Mouse (Mus musculus) lung, embryonic 15.5 days (tissue): ENCODE data around the gene Rfc4. TPM values are rescaled to one million over a fixed set of nuclear protein-coding genes. Genes with fewer than 3 reads are reported as not detected.

ENCODE experiments used
- ATAC-seq: fragments of 200-750 bp; cut with Nextera tagmentation; 2 replicates; pipeline ENCODE4 v1.8.0; 2017; ENCODE audit warnings: moderate number of reproducible peaks, borderline replicate concordance; ENCODE audit not compliant: low FRiP score, low TSS enrichment; ENCODE audit errors: extremely low read depth
- H3K27ac ChIP-seq: fragments of 300-500 bp; sonication (generic); 2 replicates; pipeline ENCODE4 v1.5.1; 2015; ENCODE audit warnings: moderate library complexity, mild to moderate bottlenecking, inconsistent platforms
- H3K27me3 ChIP-seq: fragments of 300-500 bp; sonication (generic); 2 replicates; pipeline ENCODE4 v1.6.1; 2015; ENCODE audit warnings: inconsistent platforms
- H3K36me3 ChIP-seq: fragments of 300-500 bp; sonication (generic); 2 replicates; pipeline ENCODE4 v1.6.1; 2015; ENCODE audit warnings: inconsistent platforms
- H3K4me1 ChIP-seq: fragments of 300-500 bp; sonication (generic); 2 replicates; pipeline ENCODE4 v1.6.1; 2015; ENCODE audit warnings: inconsistent platforms
- H3K4me2 ChIP-seq: fragments of 300-500 bp; sonication (generic); 2 replicates; pipeline ENCODE4 v1.6.1; 2015; ENCODE audit warnings: inconsistent platforms, mild to moderate bottlenecking, moderate library complexity
- H3K4me3 ChIP-seq: fragments of 300-500 bp; sonication (generic); 2 replicates; pipeline ENCODE4 v1.5.1; 2015; ENCODE audit warnings: mild to moderate bottlenecking, inconsistent platforms
- H3K9ac ChIP-seq: fragments of 300-500 bp; sonication (generic); 2 replicates; pipeline ENCODE4 v1.6.1; 2015; ENCODE audit warnings: inconsistent platforms
- H3K9me3 ChIP-seq: fragments of 300-500 bp; sonication (generic); 2 replicates; pipeline ENCODE4 v1.6.1; 2016; ENCODE audit warnings: inconsistent platforms
- WGBS: fragments of 180-500 bp; shearing (Covaris S2); methylation state at CpG from one replicate; pipeline ENCODE4 v1.1.7; 2015; 5-methylcytosine and 5-hydroxymethylcytosine counted together
- polyA plus RNA-seq: library from polyadenylated mRNA; unstranded; fragments of >200 nt; fragmentation: Nextera tagmentation; extraction: Ambion mirVana; gene quantifications from 2 replicates; pipeline ENCODE4 v1.2.1, GENCODE M21; 2015

Rfc4 gene
- polyA plus RNA-seq, 1 experiment from 2014 or later = 138 TPM

DNA sequence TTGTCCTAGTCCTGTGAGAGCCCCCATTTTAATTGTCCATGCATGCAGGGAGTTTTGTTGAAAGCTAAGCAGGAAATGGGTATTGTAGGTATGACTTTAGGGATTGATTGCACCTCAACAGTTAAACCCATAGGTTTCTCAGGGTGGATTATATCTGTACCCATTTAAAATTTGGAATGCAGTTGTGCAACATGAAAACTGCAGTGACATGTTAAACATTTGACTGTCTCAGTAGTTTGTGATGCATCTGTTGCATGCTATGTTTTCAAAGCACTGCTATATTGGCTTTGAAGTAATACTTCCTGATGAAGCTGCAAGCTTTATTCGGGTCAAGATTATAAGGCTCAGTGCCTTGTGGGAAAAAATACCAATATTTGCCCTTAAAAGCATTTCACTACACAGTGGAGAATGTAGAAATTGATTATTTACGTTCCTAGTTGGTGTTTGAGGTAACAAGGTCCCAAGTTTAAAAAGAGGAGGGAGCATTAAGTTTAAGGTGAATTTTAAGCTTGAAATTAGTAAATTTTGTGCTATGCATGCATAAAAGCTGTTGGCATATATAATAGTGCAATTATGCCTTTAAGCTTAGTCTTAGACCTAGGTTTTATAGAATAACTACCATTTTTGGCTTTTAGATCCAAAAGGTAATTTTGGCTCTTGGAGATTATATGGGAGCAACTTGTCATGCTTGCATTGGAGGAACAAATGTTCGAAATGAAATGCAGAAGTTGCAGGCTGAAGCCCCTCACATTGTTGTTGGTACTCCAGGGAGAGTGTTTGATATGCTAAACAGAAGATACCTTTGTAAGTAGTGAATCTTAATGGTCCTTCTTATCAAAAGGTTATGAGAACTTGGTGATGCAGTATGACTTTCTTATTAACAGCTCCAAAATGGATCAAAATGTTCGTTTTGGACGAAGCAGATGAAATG, 17.9 kb downstream of the Rfc4 start:
- Histone ChIP-seq H3K27me3 (no peaks in the 10 kb centered on the region), H3K36me3 (peaks cover 55% of the 10 kb centered on the region), H3K27ac (no peak overlapping the region), H3K4me2 (peak overlapping the region; percentile 67), H3K9ac (peak overlapping the region; percentile 100), H3K4me3 (peak overlapping the region; percentile 98), H3K4me1 (peaks cover 38% of the 10 kb centered on the region), H3K9me3 (no peaks in the 10 kb centered on the region)
- ATAC-seq = no peak
- WGBS = 43% methylated on average over 5 of the region's 5 CpGs

DNA sequence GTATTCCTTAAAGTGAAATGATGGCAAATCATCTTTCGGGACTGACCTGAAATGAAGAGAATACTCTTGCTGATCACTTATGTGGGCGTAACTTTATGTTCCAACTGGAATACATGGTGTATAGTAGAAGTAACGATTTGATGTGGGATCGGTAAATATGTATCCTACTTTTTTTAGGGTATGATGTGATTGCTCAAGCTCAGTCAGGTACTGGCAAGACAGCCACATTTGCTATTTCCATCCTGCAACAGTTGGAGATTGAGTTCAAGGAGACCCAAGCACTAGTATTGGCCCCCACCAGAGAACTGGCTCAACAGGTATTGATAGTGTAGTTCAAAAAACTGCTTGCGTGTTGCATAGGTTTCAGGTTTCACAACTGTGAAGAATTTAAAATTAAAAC, 18.6 kb downstream of the Rfc4 start:
- Histone ChIP-seq H3K36me3 (peaks cover 48% of the 10 kb centered on the region), H3K9ac (peak overlapping the region; percentile 100), H3K27ac (peak overlapping the region; percentile 98; the same call in 1 of the 2 replicates), H3K4me3 (peak overlapping the region; percentile 98), H3K4me2 (peak overlapping the region; percentile 67), H3K9me3 (no peaks in the 10 kb centered on the region), H3K4me1 (peaks cover 38% of the 10 kb centered on the region), H3K27me3 (no peaks in the 10 kb centered on the region)
- WGBS = 2% methylated on average over 5 of the region's 5 CpGs
- no peak for ATAC-seq

DNA sequence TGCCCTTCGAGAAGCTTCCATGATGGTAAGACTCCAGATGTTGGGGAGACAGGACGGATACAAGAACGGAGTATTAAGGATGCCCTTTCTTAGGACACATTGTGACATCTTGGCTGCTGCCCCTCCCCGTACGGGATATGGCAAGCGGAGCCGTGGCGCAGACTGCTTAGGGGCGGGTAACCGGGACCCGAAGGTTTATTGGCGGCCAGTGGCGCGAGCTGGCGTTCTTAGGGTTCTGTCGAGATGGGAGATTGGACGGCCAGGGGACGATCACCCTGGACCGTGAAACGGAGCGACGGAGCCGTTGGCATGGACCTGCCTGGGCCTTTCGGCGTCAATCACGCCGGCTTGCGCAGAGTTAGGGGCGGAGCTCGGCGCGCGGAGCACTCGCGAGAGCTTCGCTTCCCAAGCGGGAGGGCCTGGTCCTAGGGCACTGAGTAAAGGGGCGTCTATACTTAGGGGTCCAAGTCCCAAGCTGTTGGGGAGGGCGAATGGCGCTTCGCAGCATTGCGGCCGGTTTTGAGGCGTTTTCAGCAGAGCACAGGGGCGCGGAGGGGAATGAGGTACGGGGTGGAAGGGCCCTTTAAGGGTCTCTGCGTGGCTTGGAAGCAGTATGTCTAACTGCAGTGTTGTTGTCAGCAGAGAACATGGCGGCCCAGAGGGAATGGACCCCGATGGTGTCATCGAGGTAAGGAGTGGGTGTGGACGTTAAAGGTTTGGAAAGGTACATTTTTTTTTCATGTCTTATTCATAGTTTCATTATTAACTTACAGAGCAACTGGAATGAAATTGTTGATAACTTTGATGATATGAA, 19.4 kb downstream of the Rfc4 start:
- Histone ChIP-seq H3K9ac (peak overlapping the region; percentile 100), H3K4me1 (peaks cover 38% of the 10 kb centered on the region), H3K4me2 (peak overlapping the region; percentile 67), H3K9me3 (no peaks in the 10 kb centered on the region), H3K27ac (peak overlapping the region; percentile 98), H3K36me3 (peaks cover 44% of the 10 kb centered on the region), H3K27me3 (no peaks in the 10 kb centered on the region), H3K4me3 (peak overlapping the region; percentile 98)
- WGBS = under 1% methylated on average over 52 of the region's 52 CpGs
- ATAC-seq = peak; percentile 90

DNA sequence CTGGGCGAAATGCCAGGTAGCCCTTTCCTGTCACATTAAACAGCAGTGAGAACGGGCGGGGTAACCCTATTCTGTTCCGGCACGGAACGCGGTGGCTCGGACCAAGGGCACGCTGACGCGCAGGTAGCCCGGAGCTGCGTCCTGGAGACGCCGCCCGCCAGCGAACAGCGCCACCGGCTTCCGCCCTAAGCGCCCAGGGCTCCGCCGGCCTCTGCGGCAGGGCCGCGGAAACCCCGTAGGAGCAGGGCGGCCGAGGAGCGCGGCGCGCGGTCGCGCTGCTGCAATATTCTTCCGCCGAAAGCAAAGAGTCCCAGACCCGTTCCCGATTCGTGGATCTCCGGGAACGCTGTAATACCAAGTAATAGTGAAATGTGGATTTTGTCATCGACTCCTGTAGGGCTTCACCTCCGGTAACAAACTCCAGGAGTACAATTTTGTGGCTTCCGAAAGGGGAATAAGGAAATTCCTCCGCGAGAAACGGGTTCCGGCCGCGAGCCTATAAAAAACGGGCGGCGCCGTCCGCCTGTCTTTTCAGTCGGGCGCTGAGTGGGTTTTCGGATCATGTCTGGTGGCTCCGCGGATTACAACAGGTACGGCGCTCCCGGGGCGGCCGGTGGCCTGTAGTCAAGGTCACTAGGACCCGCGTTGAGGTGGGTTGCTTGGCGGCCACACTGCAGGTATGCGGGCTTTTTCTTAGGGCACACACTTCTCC, 20.1 kb downstream of the Rfc4 start, which contains the start of gene Eif4a2:
Gene Eif4a2, plus strand, starts transcription at position 214 of the 712 bp plus-strand sequence.
- WGBS = under 1% methylated on average over 71 of the region's 71 CpGs
- H3K9me3 ChIP-seq = no peaks in the 10 kb centered on the region
- H3K36me3 ChIP-seq = peaks cover 36% of the 10 kb centered on the region
- peak; percentile 93 for ATAC-seq
- peak within 1 kb of the TSS; percentile 100 for H3K9ac ChIP-seq
- peak within 1 kb of the TSS; percentile 98 for H3K27ac ChIP-seq
- H3K4me2 ChIP-seq = peak within 1 kb of the TSS; percentile 67
- H3K4me1 ChIP-seq = peaks cover 40% of the 10 kb centered on the region
- peak within 1 kb of the TSS; percentile 98 for H3K4me3 ChIP-seq
- no peaks in the 10 kb centered on the region for H3K27me3 ChIP-seq

DNA sequence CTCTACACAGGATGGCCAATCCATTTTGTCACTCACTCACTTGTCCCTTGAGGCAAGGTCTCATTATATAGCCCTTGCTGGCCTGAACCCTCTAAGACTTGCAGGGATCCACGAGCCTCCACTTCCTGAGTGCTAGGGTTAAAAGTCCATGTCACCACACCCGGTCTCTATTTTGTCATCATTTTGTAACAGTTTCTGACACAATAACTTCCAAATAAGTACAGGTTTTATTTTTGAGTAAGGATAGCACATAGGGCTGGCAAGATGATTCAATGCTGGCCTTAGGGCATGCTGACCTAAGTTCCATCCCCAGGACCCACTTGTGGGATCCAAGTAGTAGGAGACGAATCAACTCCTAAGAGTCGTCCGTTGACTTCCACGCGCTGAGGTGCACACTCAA, 21.4 kb downstream of the Rfc4 start:
- Histone ChIP-seq H3K9ac (no peak overlapping the region), H3K9me3 (no peaks in the 10 kb centered on the region), H3K27me3 (no peaks in the 10 kb centered on the region), H3K4me1 (peaks cover 30% of the 10 kb centered on the region), H3K36me3 (peaks cover 23% of the 10 kb centered on the region), H3K4me3 (no peak overlapping the region), H3K27ac (no peak overlapping the region), H3K4me2 (no peak overlapping the region)
- 55% methylated on average over 7 of the region's 7 CpGs for WGBS
- ATAC-seq = no peak

DNA sequence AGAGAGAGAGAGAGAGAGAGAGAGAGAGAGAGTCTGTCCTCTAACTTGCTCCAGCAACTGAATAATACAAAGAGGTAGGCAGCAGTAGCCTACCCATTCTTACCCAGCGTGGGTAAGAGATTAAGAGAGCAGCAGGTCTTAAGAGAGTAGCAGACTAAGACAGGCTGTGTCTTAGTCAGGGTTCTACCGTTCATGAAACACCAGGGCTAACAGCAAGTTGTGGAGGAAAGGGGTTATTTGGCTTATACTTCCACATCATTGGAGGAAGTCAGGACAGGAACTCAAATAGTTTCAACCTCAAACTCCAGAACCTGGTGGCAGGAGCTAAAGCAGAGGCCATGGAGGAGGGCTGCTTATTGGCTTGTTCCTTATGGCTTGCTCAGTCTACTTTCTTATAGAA, 23.7 kb downstream of the Rfc4 start:
- H3K4me1 ChIP-seq = peaks cover 20% of the 10 kb centered on the region
- 0 out of 2 replicates have a peak, but pooled peaks cover 2% of the 10 kb centered on the region for H3K36me3 ChIP-seq
- no peak for ATAC-seq
- WGBS = 69% methylated on average over 2 of the region's 2 CpGs
- H3K9me3 ChIP-seq = no peaks in the 10 kb centered on the region
- no peaks in the 10 kb centered on the region for H3K27me3 ChIP-seq
- H3K27ac ChIP-seq = no peak overlapping the region
- no peak overlapping the region for H3K4me3 ChIP-seq
- H3K9ac ChIP-seq = no peak overlapping the region
- H3K4me2 ChIP-seq = no peak overlapping the region

DNA sequence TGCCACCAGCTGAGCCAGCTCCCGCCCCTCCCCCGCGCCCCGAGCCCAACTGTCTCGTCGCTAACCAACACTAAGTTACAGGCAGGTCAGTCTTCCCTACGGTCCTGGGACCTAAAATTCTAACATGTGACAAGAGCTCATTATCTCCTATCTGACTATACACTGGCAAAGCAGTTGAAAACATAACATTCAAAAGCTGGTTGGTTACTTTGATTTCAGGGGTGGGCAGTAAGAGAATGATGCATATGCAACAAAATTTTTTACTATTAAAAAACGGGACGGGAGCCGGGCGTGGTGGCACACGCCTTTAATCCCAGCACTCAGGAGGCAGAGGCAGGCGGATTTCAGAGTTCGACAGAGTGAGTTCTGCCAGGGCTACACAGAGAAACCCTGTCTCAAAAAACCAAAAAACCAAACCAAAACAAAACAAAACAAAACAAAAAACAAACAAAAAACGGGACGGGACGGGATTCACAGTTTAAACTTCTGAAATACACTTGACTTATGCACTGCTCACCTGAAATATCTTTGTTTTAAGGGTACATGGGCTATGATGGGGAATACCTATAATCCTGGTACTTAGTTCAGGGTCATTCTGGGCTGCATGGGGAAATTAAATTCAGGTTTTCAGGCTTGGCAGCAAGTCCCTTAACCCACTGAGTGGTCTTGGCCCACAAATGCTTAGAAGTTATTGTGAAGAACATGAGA, 24.3 kb downstream of the Rfc4 start:
- peak overlapping the region; percentile 62 for H3K4me2 ChIP-seq
- peaks cover 20% of the 10 kb centered on the region for H3K4me1 ChIP-seq
- H3K27ac ChIP-seq = no peak overlapping the region
- no peaks in the 10 kb centered on the region for H3K9me3 ChIP-seq
- peak overlapping the region; percentile 10; the same call in 1 of the 2 replicates for H3K9ac ChIP-seq
- no peaks in the 10 kb centered on the region for H3K36me3 ChIP-seq
- 26% methylated on average over 17 of the region's 17 CpGs for WGBS
- peak overlapping the region; percentile 34 for H3K4me3 ChIP-seq
- ATAC-seq = no peak
- H3K27me3 ChIP-seq = no peaks in the 10 kb centered on the region

DNA sequence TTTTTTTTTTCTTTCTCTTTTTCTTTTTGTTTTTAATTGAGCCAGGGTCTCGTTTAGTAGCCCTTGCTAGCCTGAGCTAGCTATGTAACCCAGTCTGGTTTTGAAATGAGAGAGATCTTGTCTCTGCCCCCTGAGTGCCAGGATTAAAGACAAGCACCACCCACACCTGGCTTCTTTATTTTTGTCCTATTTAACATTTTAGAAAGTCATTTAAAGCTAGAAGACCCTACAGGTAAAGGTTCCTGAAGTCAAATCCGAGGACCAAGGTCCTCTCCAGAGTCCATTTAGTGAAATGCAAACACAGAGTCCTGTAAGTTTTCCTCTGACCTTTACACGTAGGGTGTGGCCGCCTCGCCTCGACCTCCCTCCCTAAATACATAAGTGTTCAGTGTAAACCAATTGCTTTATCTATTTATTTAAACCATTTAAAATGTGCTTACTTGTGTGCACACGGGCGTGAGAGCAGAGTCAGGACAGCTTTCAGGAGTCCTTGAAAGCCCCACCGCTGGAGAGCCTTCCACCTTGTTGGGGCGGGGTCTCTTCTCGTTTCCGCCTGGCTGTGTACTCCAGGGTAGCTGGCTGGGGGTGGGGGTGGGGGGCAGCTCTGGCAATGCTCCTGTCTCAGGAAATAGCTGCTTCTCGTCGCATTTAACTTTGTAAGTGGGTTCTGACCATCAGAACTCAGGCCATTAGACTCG, 25.0 kb downstream of the Rfc4 start:
- Histone ChIP-seq H3K27ac (no peak overlapping the region), H3K4me1 (peaks cover 20% of the 10 kb centered on the region), H3K4me2 (peak overlapping the region; percentile 62), H3K27me3 (no peaks in the 10 kb centered on the region), H3K4me3 (peak overlapping the region; percentile 34), H3K9ac (peak overlapping the region; percentile 10; the same call in 1 of the 2 replicates), H3K9me3 (no peaks in the 10 kb centered on the region), H3K36me3 (no peaks in the 10 kb centered on the region)
- ATAC-seq = no peak
- WGBS = 9% methylated on average over 15 of the region's 15 CpGs

DNA sequence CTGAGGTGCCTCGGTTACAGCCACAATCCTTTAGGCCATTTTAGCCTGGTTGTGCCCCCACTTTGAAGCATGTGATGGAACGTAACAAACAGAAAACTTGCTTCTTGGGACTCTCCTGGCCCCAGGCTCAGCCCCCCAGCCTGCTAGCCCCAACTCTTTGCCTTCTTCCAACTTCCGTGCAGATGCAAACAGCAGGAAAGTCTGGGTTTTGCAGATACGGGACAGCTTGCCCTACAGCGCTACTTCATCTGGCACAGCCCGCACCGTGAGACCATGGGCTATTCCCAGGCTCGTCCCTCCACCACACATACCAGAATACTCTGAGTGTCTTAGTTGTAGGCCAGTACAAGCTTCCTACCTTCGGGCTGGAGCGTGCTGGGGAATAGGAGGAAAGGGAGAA, 26.9 kb downstream of the Rfc4 start:
- H3K27ac ChIP-seq = no peak overlapping the region
- peaks cover 16% of the 10 kb centered on the region for H3K4me1 ChIP-seq
- H3K9ac ChIP-seq = peak overlapping the region; percentile 18; the same call in 1 of the 2 replicates
- no peaks in the 10 kb centered on the region for H3K27me3 ChIP-seq
- peak; percentile 58; the same call in 1 of the 2 replicates for ATAC-seq
- 18% methylated on average over 10 of the region's 10 CpGs for WGBS
- no peaks in the 10 kb centered on the region for H3K36me3 ChIP-seq
- peak overlapping the region; percentile 64 for H3K4me2 ChIP-seq
- peak overlapping the region; percentile 35; the same call in 1 of the 2 replicates for H3K4me3 ChIP-seq
- no peaks in the 10 kb centered on the region for H3K9me3 ChIP-seq

DNA sequence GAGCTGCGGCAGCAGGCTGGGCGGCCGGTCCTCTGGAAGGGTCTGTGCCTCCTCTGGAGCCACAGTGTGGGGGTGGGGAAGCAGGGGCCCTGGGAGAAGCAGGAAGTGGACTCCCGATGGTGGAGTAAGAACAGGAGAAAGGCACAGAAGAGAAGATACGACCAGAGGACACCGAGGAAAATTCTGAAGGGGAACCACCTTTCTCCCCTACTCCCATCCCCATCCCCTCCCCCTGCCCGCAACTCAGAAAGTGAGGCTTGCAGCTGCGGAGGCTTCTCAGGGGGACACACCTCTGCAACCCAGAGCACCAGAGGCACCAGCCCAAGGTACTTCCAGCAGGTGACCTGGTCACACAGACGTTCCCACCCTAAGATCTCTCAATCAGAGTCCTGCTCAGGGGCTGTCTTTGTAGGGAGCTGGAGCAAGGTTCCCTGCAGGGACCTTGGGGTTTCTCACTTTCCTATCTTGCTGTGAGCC, 27.4 kb downstream of the Rfc4 start:
- peak overlapping the region; percentile 64 for H3K4me2 ChIP-seq
- peak overlapping the region; percentile 35 for H3K4me3 ChIP-seq
- H3K36me3 ChIP-seq = no peaks in the 10 kb centered on the region
- H3K27me3 ChIP-seq = no peaks in the 10 kb centered on the region
- H3K4me1 ChIP-seq = peaks cover 16% of the 10 kb centered on the region
- H3K9ac ChIP-seq = peak overlapping the region; percentile 18; the same call in 1 of the 2 replicates
- H3K9me3 ChIP-seq = no peaks in the 10 kb centered on the region
- H3K27ac ChIP-seq = no peak overlapping the region
- under 1% methylated on average over 9 of the region's 9 CpGs for WGBS
- peak; percentile 79; the same call in 1 of the 2 replicates for ATAC-seq
